Mouse (Mus musculus) hindbrain, embryonic 11.5 days (tissue): ENCODE measurements around the gene Cmss1. TPM values are rescaled to one million over a fixed set of nuclear protein-coding genes. Genes with fewer than 3 reads are reported as not detected.

ENCODE experiments used
- ATAC-seq: fragments of 200-750 bp; cut with Nextera tagmentation; 2 replicates; pipeline ENCODE4 v1.8.0; 2017; ENCODE audit warnings: mild to moderate bottlenecking, moderate TSS enrichment, moderate library complexity; ENCODE audit not compliant: low FRiP score
- DNase-seq: peaks from one replicate; pipeline ENCODE4 v3.0.0-alpha.2; 2015; ENCODE audit warnings: low spot score
- H3K27ac ChIP-seq: fragments of 300-500 bp; sonication (generic); 2 replicates; pipeline ENCODE4 v1.5.1; 2014; ENCODE audit warnings: mild to moderate bottlenecking, low read depth, low read length
- H3K27me3 ChIP-seq: fragments of 300-500 bp; sonication (generic); 2 replicates; pipeline ENCODE4 v1.6.1; 2014; ENCODE audit warnings: mild to moderate bottlenecking, low read length, moderate library complexity, mixed read lengths; ENCODE audit not compliant: control insufficient read depth, insufficient read depth
- H3K36me3 ChIP-seq: fragments of 300-500 bp; sonication (generic); 2 replicates; pipeline ENCODE4 v1.6.1; 2014; ENCODE audit warnings: mild to moderate bottlenecking, low read length, moderate library complexity, mixed read lengths; ENCODE audit not compliant: control insufficient read depth, insufficient read depth
- H3K4me1 ChIP-seq: fragments of 300-500 bp; sonication (generic); replicated peaks from 2 replicates; pipeline ENCODE4 v1.6.1; 2014; ENCODE audit warnings: low read length, mixed read lengths; ENCODE audit not compliant: control insufficient read depth, insufficient read depth
- H3K4me2 ChIP-seq: fragments of 300-500 bp; sonication (generic); replicated peaks from 2 replicates; pipeline ENCODE4 v1.6.1; 2014; ENCODE audit warnings: mild to moderate bottlenecking, low read depth, low read length
- H3K4me3 ChIP-seq: fragments of 300-500 bp; sonication (generic); 2 replicates; pipeline ENCODE4 v1.5.1; 2014; ENCODE audit warnings: low read depth, low read length
- H3K9ac ChIP-seq: fragments of 300-500 bp; sonication (generic); 2 replicates; pipeline ENCODE4 v1.6.1; 2014; ENCODE audit warnings: low read depth, low read length
- H3K9me3 ChIP-seq: fragments of 300-500 bp; sonication (generic); 2 replicates; pipeline ENCODE4 v1.6.1; 2016; ENCODE audit warnings: low read length; ENCODE audit not compliant: control insufficient read depth
- WGBS: fragments of 180-500 bp; shearing (Covaris S2); extraction: QIAGEN DNeasy Blood & Tissue Kit; methylation state at CpG from one replicate; pipeline ENCODE4 v1.1.7; 2014; 5-methylcytosine and 5-hydroxymethylcytosine counted together
- polyA plus RNA-seq: library from polyadenylated mRNA; unstranded; fragments of >200 nt; fragmentation: Nextera tagmentation; extraction: Ambion mirVana; gene quantifications from 2 replicates; pipeline ENCODE4 v1.2.1, GENCODE M21; 2014

Gene Cmss1
- polyA plus RNA-seq, 1 experiment from 2014 or later = 51.1 TPM

GRCm38 (mm10) chr16:57469869-57470268, 136.8 kb downstream of the Cmss1 start:
- no peaks in the 10 kb centered on the region for H3K36me3 ChIP-seq
- H3K4me3 ChIP-seq = no peak overlapping the region
- DNase-seq = no peak
- WGBS = 86% methylated on average over 2 of the region's 2 CpGs
- no peaks in the 10 kb centered on the region for H3K4me1 ChIP-seq
- no peaks in the 10 kb centered on the region for H3K9me3 ChIP-seq
- H3K27ac ChIP-seq = no peak overlapping the region
- H3K9ac ChIP-seq = no peak overlapping the region
- no peaks in the 10 kb centered on the region for H3K27me3 ChIP-seq
- H3K4me2 ChIP-seq = no peak overlapping the region
- ATAC-seq = no peak

- Histone ChIP-seq H3K4me1 (no peaks in the 10 kb centered on the region), H3K4me2 (no peak overlapping the region), H3K36me3 (no peaks in the 10 kb centered on the region), H3K27ac (no peak overlapping the region), H3K27me3 (no peaks in the 10 kb centered on the region), H3K4me3 (no peak overlapping the region), H3K9me3 (no peaks in the 10 kb centered on the region), H3K9ac (no peak overlapping the region)
- WGBS = 84% methylated on average over 4 of the region's 4 CpGs
- DNase-seq (no peak), ATAC-seq (no peak)
These were observed 137.4 kb downstream of the Cmss1 start for GRCm38 (mm10) chr16:57469301-57469700.

GRCm38 (mm10) chr16:57465386-57465913, 141.2 kb downstream of the Cmss1 start:
- WGBS = 92% methylated on average over 9 of the region's 9 CpGs

GRCm38 (mm10) chr16:57456003-57456402, 150.7 kb downstream of the Cmss1 start:
- 71% methylated on average over 2 of the region's 2 CpGs for WGBS
- no peaks in the 10 kb centered on the region for H3K36me3 ChIP-seq

More at GRCm38 (mm10) chr16:57465386-57465913, 141.2 kb downstream of the Cmss1 start:
- Histone ChIP-seq H3K27ac (no peak overlapping the region), H3K4me3 (no peak overlapping the region), H3K9ac (no peak overlapping the region), H3K36me3 (no peaks in the 10 kb centered on the region), H3K4me2 (no peak overlapping the region), H3K27me3 (no peaks in the 10 kb centered on the region), H3K9me3 (no peaks in the 10 kb centered on the region), H3K4me1 (no peaks in the 10 kb centered on the region)
- ATAC-seq (no peak), DNase-seq (no peak)

GRCm38 (mm10) chr16:57455573-57455972, 151.1 kb downstream of the Cmss1 start:
- ATAC-seq (no peak), DNase-seq (no peak)
- Histone ChIP-seq H3K36me3 (no peaks in the 10 kb centered on the region), H3K4me1 (no peaks in the 10 kb centered on the region), H3K9ac (no peak overlapping the region), H3K27ac (no peak overlapping the region), H3K4me3 (no peak overlapping the region), H3K27me3 (no peaks in the 10 kb centered on the region), H3K4me2 (no peak overlapping the region), H3K9me3 (no peaks in the 10 kb centered on the region)
- 93% methylated on average over 3 of the region's 3 CpGs for WGBS

More at GRCm38 (mm10) chr16:57456003-57456402, 150.7 kb downstream of the Cmss1 start:
- Histone ChIP-seq H3K9ac (no peak overlapping the region), H3K27me3 (no peaks in the 10 kb centered on the region), H3K4me1 (no peaks in the 10 kb centered on the region), H3K4me2 (no peak overlapping the region), H3K4me3 (no peak overlapping the region), H3K27ac (no peak overlapping the region), H3K9me3 (no peaks in the 10 kb centered on the region)
- ATAC-seq (no peak), DNase-seq (no peak)

- no peak overlapping the region for H3K4me3 ChIP-seq
- 94% methylated on average over 8 of the region's 8 CpGs for WGBS
- DNase-seq (no peak), ATAC-seq (no peak)
- no peaks in the 10 kb centered on the region for H3K27me3 ChIP-seq
- H3K4me2 ChIP-seq = no peak overlapping the region
- no peaks in the 10 kb centered on the region for H3K36me3 ChIP-seq
- no peak overlapping the region for H3K27ac ChIP-seq
- no peak overlapping the region for H3K9ac ChIP-seq
- H3K9me3 ChIP-seq = no peaks in the 10 kb centered on the region
- no peaks in the 10 kb centered on the region for H3K4me1 ChIP-seq
These were observed 152.4 kb downstream of the Cmss1 start for GRCm38 (mm10) chr16:57454106-57454763.

GRCm38 (mm10) chr16:57453009-57453408, 153.7 kb downstream of the Cmss1 start:
- no peak overlapping the region for H3K4me2 ChIP-seq
- no peak for DNase-seq
- no peak overlapping the region for H3K27ac ChIP-seq
- H3K9ac ChIP-seq = no peak overlapping the region
- no peaks in the 10 kb centered on the region for H3K9me3 ChIP-seq
- H3K4me1 ChIP-seq = no peaks in the 10 kb centered on the region
- H3K36me3 ChIP-seq = no peaks in the 10 kb centered on the region
- WGBS = 82% methylated on average over 7 of the region's 7 CpGs
- ATAC-seq = no peak
- H3K27me3 ChIP-seq = no peaks in the 10 kb centered on the region
- H3K4me3 ChIP-seq = no peak overlapping the region

- no peak for DNase-seq
- no peak for ATAC-seq
- H3K9me3 ChIP-seq = no peaks in the 10 kb centered on the region
- no peak overlapping the region for H3K9ac ChIP-seq
- H3K36me3 ChIP-seq = no peaks in the 10 kb centered on the region
- H3K4me1 ChIP-seq = no peaks in the 10 kb centered on the region
- WGBS = 64% methylated on average over 10 of the region's 10 CpGs
- no peak overlapping the region for H3K27ac ChIP-seq
- no peak overlapping the region for H3K4me3 ChIP-seq
- no peaks in the 10 kb centered on the region for H3K27me3 ChIP-seq
- no peak overlapping the region for H3K4me2 ChIP-seq
These were observed 161.3 kb downstream of the Cmss1 start for GRCm38 (mm10) chr16:57445096-57446094.
